Mouse (Mus musculus): ENCODE data around the gene Cnep1r1. TPM values are rescaled to one million over a fixed set of nuclear protein-coding genes. Genes with fewer than 3 reads are reported as not detected.

Cnep1r1 gene
- 10 to 100 TPM; 33.4 to 34.3 TPM for total RNA-seq (2021)
- long read RNA-seq, experiment 1, transcript Cnep1r1-201 (6 exons, 1,731 nt) = major isoform, 5 of 6 reads
- long read RNA-seq, experiment 1, partial matches to known transcripts = 0 of 6 reads
- long read RNA-seq, experiment 1, other reads (novel, unspliced or antisense) = 0 of 6 reads
- long read RNA-seq, experiment 2, transcript Cnep1r1-201 (6 exons, 1,731 nt) = major isoform, 12 of 13 reads
- long read RNA-seq, experiment 2, partial matches to known transcripts = 0 of 13 reads
- long read RNA-seq, experiment 2, other reads (novel, unspliced or antisense) = 1 of 13 reads

DNA sequence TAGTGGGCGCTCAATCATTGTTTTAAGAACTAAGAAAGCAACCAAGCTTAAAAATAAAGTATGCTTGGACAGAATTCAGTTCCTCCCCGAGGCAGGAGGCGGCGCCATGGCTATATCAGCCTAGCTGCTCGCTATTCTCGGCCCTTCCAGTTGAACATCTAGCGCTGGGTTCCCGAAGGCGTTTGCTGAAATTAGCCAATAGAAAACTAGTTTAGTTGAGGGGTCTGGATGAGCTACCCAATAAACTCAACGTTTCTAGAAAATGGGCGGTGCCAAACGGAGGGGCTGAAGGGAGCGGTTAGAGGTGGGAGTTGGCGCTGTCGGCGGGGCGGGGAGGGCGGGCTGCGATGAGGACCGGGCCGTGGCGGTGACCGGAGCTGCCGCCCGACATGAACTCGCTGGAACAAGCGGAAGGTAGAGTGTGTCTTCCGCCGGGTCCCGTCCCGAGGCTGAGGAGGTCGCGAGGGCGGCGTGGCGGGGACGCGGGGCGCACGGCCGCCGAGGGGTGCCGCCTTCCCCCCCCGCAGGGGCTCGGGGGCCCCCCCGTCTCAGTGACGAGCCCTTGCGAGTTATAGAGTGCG lies at the start of gene Cnep1r1:
TSS of gene Cnep1r1 (plus strand) at position 314 of the 581 bp plus-strand sequence.
- DNase-seq (ENCODE audit: extremely low spot score in 1 of 2, low spot score in 2 of 2) = peak; percentile 92 to 94
- intact Hi-C loops (cut with DNase I) = no loop called here
- Histone ChIP-seq H3K4me3 (peak within 1 kb of the TSS; percentile 93), H3K27ac (peak within 1 kb of the TSS; percentile 91)
- TF ChIP-seq CTCF (IDR thresholded peaks at IDR 0.05) = peak; percentile 86

DNA sequence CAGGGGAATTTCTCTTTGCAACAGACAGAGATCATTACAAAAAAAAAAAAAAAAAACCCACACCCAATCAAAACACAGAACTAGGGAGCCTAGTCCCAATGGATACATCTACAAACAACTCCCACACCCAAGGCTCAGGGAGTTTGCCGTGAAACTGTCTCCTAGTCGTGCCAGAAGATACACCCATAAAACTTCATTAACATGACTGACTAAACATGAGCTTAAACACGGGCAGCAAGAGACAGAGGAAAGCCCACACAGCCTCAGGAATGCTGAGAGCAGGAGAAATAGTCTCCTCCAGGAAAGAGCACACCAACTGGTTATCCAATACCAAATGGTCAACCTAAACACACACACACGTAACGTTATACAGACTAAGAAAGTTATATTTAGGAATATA lies 36.4 kb upstream of the Cnep1r1 start:
- Histone ChIP-seq H3K27ac (no peak overlapping the region), H3K4me3 (no peak overlapping the region)
- DNase-seq (ENCODE audit: extremely low spot score in 1 of 2, low spot score in 2 of 2) = no peak
- intact Hi-C loops (cut with DNase I) = no loop called here
- no peak for TF ChIP-seq CTCF (IDR thresholded peaks at IDR 0.05)

GRCm38 (mm10) chr8:88088006-88088405 lies 30.6 kb upstream of the Cnep1r1 start:
- intact Hi-C loops (cut with DNase I) = no loop called here
- Histone ChIP-seq H3K27ac (no peak overlapping the region), H3K4me3 (no peak overlapping the region)
- TF ChIP-seq CTCF (IDR thresholded peaks at IDR 0.05) = no peak
- no peak for DNase-seq (ENCODE audit: extremely low spot score in 1 of 2, low spot score in 2 of 2)

- intact Hi-C loops (cut with DNase I) = no loop called here
- no peak overlapping the region for H3K27ac ChIP-seq
- H3K4me3 ChIP-seq = no peak overlapping the region
- no peak for DNase-seq (ENCODE audit: extremely low spot score in 1 of 2, low spot score in 2 of 2)
- no peak for TF ChIP-seq CTCF (IDR thresholded peaks at IDR 0.05)
These were observed 26.9 kb upstream of the Cnep1r1 start for GRCm38 (mm10) chr8:88091661-88092060.

GRCm38 (mm10) chr8:88093367-88093766 lies 25.2 kb upstream of the Cnep1r1 start:
- Histone ChIP-seq H3K27ac (no peak overlapping the region), H3K4me3 (no peak overlapping the region)
- TF ChIP-seq CTCF (IDR thresholded peaks at IDR 0.05) = no peak
- DNase-seq (ENCODE audit: extremely low spot score in 1 of 2, low spot score in 2 of 2) = no peak
- intact Hi-C loops (cut with DNase I) = no loop called here

- DNase-seq (ENCODE audit: extremely low spot score in 1 of 2, low spot score in 2 of 2) = no peak
- TF ChIP-seq CTCF (IDR thresholded peaks at IDR 0.05) = no peak
- Histone ChIP-seq H3K4me3 (no peak overlapping the region), H3K27ac (no peak overlapping the region)
- intact Hi-C loops (cut with DNase I) = no loop called here
These were observed 19.7 kb upstream of the Cnep1r1 start for GRCm38 (mm10) chr8:88098856-88099255.

- intact Hi-C loops (cut with DNase I) = no loop called here
- Histone ChIP-seq H3K27ac (no peak overlapping the region), H3K4me3 (no peak overlapping the region)
- DNase-seq (ENCODE audit: extremely low spot score in 1 of 2, low spot score in 2 of 2) = peak; percentile 13 to 23
- TF ChIP-seq CTCF (IDR thresholded peaks at IDR 0.05) = peak; percentile 79
These were observed 19.0 kb upstream of the Cnep1r1 start for GRCm38 (mm10) chr8:88099526-88099925.

DNA sequence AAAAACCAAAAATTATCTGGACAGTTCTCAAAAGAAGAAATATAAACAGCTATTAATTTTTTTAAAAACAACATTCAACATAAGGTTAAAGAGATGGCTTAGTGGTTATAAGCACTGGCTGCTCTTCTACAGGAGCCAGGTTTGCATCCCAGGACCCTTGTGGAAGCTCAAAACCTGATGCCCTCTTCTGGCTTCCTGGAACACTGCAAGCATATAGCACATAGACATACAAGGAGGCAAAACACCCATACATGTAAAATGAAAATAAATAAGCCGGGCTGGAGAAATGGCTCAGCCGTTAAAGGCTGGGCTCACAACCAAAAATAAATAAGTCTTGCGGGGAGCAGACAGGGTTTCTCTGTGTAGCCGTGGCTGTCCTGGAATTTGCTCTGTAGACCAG lies 9.3 kb upstream of the Cnep1r1 start:
- no peak for DNase-seq (ENCODE audit: extremely low spot score in 1 of 2, low spot score in 2 of 2)
- TF ChIP-seq CTCF (IDR thresholded peaks at IDR 0.05) = no peak; the same call in none of the 2 replicates
- intact Hi-C loops (cut with DNase I) = loop anchor here (10.0 kb wide), 1 partner anchor 514 kb away; no protein-coding TSS in a partner anchor
- no peak overlapping the region for H3K27ac ChIP-seq
- no peak overlapping the region for H3K4me3 ChIP-seq

- no peak for TF ChIP-seq CTCF (IDR thresholded peaks at IDR 0.05)
- peak in 1 of 2 experiments; percentile 13 for DNase-seq (ENCODE audit: extremely low spot score in 1 of 2, low spot score in 2 of 2)
- intact Hi-C loops (cut with DNase I) = no loop called here
- Histone ChIP-seq H3K27ac (peak overlapping the region; percentile 91), H3K4me3 (peak overlapping the region; percentile 93)
These were observed 507 bp downstream of the Cnep1r1 start for GRCm38 (mm10) chr8:88119076-88119475.

- H3K4me3 ChIP-seq = no peak overlapping the region
- no peak overlapping the region for H3K27ac ChIP-seq
- intact Hi-C loops (cut with DNase I) = no loop called here
- no peak for DNase-seq (ENCODE audit: extremely low spot score in 1 of 2, low spot score in 2 of 2)
- no peak for TF ChIP-seq CTCF (IDR thresholded peaks at IDR 0.05)
These were observed 6.3 kb downstream of the Cnep1r1 start for GRCm38 (mm10) chr8:88124850-88125249.

DNA sequence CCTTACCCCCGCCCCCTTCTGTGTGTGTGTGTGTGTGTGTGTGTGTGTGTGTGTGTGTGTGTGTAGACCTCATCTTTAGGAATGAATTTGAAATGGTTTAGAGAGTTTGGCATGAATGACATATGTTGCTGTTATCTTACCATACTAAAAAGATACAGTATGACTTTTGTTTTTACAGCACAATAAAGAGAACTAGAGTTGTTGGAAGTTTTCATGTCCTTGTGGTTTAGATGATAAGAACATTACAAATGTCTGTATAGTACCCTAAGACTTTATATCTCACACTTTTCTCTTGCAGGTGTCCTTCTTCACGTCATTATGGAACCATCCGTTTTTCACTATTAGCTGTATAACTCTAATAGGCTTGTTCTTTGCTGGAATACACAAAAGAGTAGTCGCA lies 10.8 kb downstream of the Cnep1r1 start:
- intact Hi-C loops (cut with DNase I) = no loop called here
- TF ChIP-seq CTCF (IDR thresholded peaks at IDR 0.05) = no peak
- Histone ChIP-seq H3K4me3 (no peak overlapping the region), H3K27ac (no peak overlapping the region)
- DNase-seq (ENCODE audit: extremely low spot score in 1 of 2, low spot score in 2 of 2) = no peak

- intact Hi-C loops (cut with DNase I) = no loop called here
These were observed 12.3 kb downstream of the Cnep1r1 start for GRCm38 (mm10) chr8:88130754-88131317.

More at GRCm38 (mm10) chr8:88130754-88131317, 12.3 kb downstream of the Cnep1r1 start:
- Histone ChIP-seq H3K4me3 (no peak overlapping the region), H3K27ac (no peak overlapping the region)
- no peak for DNase-seq (ENCODE audit: extremely low spot score in 1 of 2, low spot score in 2 of 2)
- TF ChIP-seq CTCF (IDR thresholded peaks at IDR 0.05) = no peak
